Mouse (Mus musculus): ENCODE data around the gene 1700018F24Rik.
"Not testable (repeated sequence)": the region's sequence is repeated elsewhere in the genome, so short reads cannot be mapped to it uniquely, and the experiment has no call there.

- not testable (repeated sequence) for TF ChIP-seq POLR2A (IDR thresholded peaks at IDR 0.05; ENCODE audit: extremely low read depth, insufficient read depth, low read length); CTCF (IDR thresholded peaks at IDR 0.05; ENCODE audit: low read depth, low read length)
These were observed 26.0 kb upstream of the 1700018F24Rik start for GRCm38 (mm10) chr5:145016761-145017160.

Data from liver, adult 2 months (tissue).